Mouse (Mus musculus) MEL (cell line): ENCODE data around the gene Utf1. TPM values are rescaled to one million over a fixed set of nuclear protein-coding genes. Genes with fewer than 3 reads are reported as not detected.
A peak's percentile ranks its signal among the peaks of the same experiment; 100 is the strongest.

Source experiments
- DNase-seq: peaks from one replicate; pipeline ENCODE4 v3.0.0; 2011; ENCODE audit warnings: low read depth, low spot score
- H3K27ac ChIP-seq: 2 replicates; pipeline ENCODE4 v1.5.1; 2012; ENCODE audit warnings: low read depth, mild to moderate bottlenecking, control low read depth, low read length, moderate library complexity; ENCODE audit not compliant: control insufficient read depth
- H3K27me3 ChIP-seq, 2 experiments: fragments of 150-350 bp in 1 of 2; sonication (generic) in 1 of 2; 2 replicates each; pipeline ENCODE4 v1.6.1; 2012; ENCODE audit warnings: low read length in 2 of 2, mild to moderate bottlenecking in 2 of 2, improper control_type of control experiment in 1 of 2, moderate library complexity in 1 of 2; ENCODE audit not compliant: insufficient read depth in 2 of 2, control insufficient read depth in 1 of 2
- H3K36me3 ChIP-seq, 2 experiments: 2 replicates each; pipeline ENCODE4 v1.6.1; 2012 to 2014; ENCODE audit warnings: low read length in 2 of 2, improper control_type of control experiment in 1 of 2, inconsistent platforms in 1 of 2, mild to moderate bottlenecking in 1 of 2; ENCODE audit not compliant: insufficient read depth in 2 of 2, control insufficient read depth in 1 of 2
- H3K4me1 ChIP-seq, 2 experiments: fragments of 150-350 bp in 1 of 2; sonication (generic) in 1 of 2; 2 replicates each; pipeline ENCODE4 v1.6.1; 2012; ENCODE audit warnings: low read length in 2 of 2, improper control_type of control experiment in 1 of 2, mild to moderate bottlenecking in 1 of 2; ENCODE audit not compliant: insufficient read depth in 2 of 2, control insufficient read depth in 1 of 2
- H3K4me3 ChIP-seq, 2 experiments: fragments of 150-350 bp in 1 of 2; sonication (generic) in 1 of 2; 2 replicates each; pipeline ENCODE4 v1.5.1; 2012; ENCODE audit warnings: low read depth in 2 of 2, low read length in 2 of 2, mild to moderate bottlenecking in 2 of 2, moderate library complexity in 2 of 2, control low read depth in 1 of 2, improper control_type of control experiment in 1 of 2; ENCODE audit not compliant: control insufficient read depth in 1 of 2, insufficient read depth in 1 of 2
- H3K79me2 ChIP-seq: 2 replicates; pipeline ENCODE4 v1.6.1; 2012; ENCODE audit warnings: mild to moderate bottlenecking, low read length, moderate library complexity; ENCODE audit not compliant: control insufficient read depth, poor library complexity, insufficient read depth
- H3K9ac ChIP-seq: 2 replicates; pipeline ENCODE4 v1.6.1; 2012; ENCODE audit warnings: low read depth, mild to moderate bottlenecking, control low read depth, low read length, moderate library complexity; ENCODE audit not compliant: control insufficient read depth, poor library complexity, severe bottlenecking
- H3K9me3 ChIP-seq: fragments of 150-350 bp; sonication (generic); replicated peaks from 2 replicates; pipeline ENCODE4 v1.6.1; 2012; ENCODE audit warnings: mild to moderate bottlenecking, low read length, improper control_type of control experiment, moderate library complexity; ENCODE audit not compliant: insufficient read depth
- CTCF ChIP-seq, 3 experiments: IDR thresholded peaks in 2 of 3; conservative IDR thresholded peaks in 1 of 3; 2 replicates each; pipeline ENCODE4 v1.5.1; 2011 to 2012; ENCODE audit warnings: low read length in 3 of 3, low read depth in 2 of 3, mild to moderate bottlenecking in 2 of 3, improper control_type of control experiment in 1 of 3, inconsistent platforms in 1 of 3, mixed read lengths in 1 of 3, moderate library complexity in 1 of 3; ENCODE audit not compliant: control insufficient read depth in 1 of 3, insufficient read depth in 1 of 3, poor library complexity in 1 of 3, severe bottlenecking in 1 of 3
- E2F4 ChIP-seq: IDR thresholded peaks from 2 replicates; pipeline ENCODE4 v1.6.1; 2011; ENCODE audit warnings: low read depth, low read length, improper control_type of control experiment, borderline replicate concordance
- ELF1 ChIP-seq: IDR thresholded peaks from 2 replicates; pipeline ENCODE4 v1.6.1; 2014; ENCODE audit warnings: low read depth, mild to moderate bottlenecking, inconsistent platforms, low read length, improper control_type of control experiment, moderate library complexity
- EP300 ChIP-seq, 2 experiments: IDR thresholded peaks; 2 replicates each; pipeline ENCODE4 v1.6.1; 2011; ENCODE audit warnings: improper control_type of control experiment in 2 of 2, low read length in 2 of 2, low read depth in 1 of 2, mild to moderate bottlenecking in 1 of 2
- ETS1 ChIP-seq: IDR thresholded peaks from 2 replicates; pipeline ENCODE4 v1.6.1; 2012; ENCODE audit warnings: low read depth, mild to moderate bottlenecking, inconsistent platforms, low read length, improper control_type of control experiment, moderate library complexity
- GABPA ChIP-seq: IDR thresholded peaks from 2 replicates; pipeline ENCODE4 v1.6.1; 2012; ENCODE audit warnings: low read depth, mild to moderate bottlenecking, inconsistent platforms, low read length, improper control_type of control experiment, moderate library complexity
- GATA1 ChIP-seq: IDR thresholded peaks from 2 replicates; pipeline ENCODE4 v1.6.1; 2011; ENCODE audit warnings: low read depth, low read length, improper control_type of control experiment
- HCFC1 ChIP-seq: IDR thresholded peaks from 2 replicates; pipeline ENCODE4 v1.6.1; 2012; ENCODE audit warnings: low read depth, mild to moderate bottlenecking, inconsistent platforms, low read length, improper control_type of control experiment, moderate library complexity
- MAFK ChIP-seq: IDR thresholded peaks from 2 replicates; pipeline ENCODE4 v1.6.1; 2011; ENCODE audit warnings: low read depth, mild to moderate bottlenecking, low read length, improper control_type of control experiment, borderline replicate concordance
- MAX ChIP-seq: IDR thresholded peaks from 2 replicates; pipeline ENCODE4 v1.6.1; 2011; ENCODE audit warnings: low read length, improper control_type of control experiment
- MEF2A ChIP-seq: IDR thresholded peaks from 2 replicates; pipeline ENCODE4 v1.6.1; 2014; ENCODE audit warnings: low read depth, mild to moderate bottlenecking, inconsistent platforms, low read length, improper control_type of control experiment; ENCODE audit not compliant: poor library complexity, insufficient replicate concordance, severe bottlenecking; ENCODE audit errors: extremely low read depth
- MXI1 ChIP-seq: IDR thresholded peaks from 2 replicates; pipeline ENCODE4 v1.6.1; 2011; ENCODE audit warnings: mild to moderate bottlenecking, low read depth, low read length, improper control_type of control experiment
- POLR2AphosphoS2 ChIP-seq: IDR thresholded peaks from 2 replicates; pipeline ENCODE4 v1.6.1; 2011; ENCODE audit warnings: low read length, improper control_type of control experiment
- POLR2AphosphoS5 ChIP-seq: IDR thresholded peaks from 2 replicates; pipeline ENCODE4 v1.6.1; 2012; ENCODE audit warnings: low read depth, borderline replicate concordance, mild to moderate bottlenecking, inconsistent platforms, low read length, moderate library complexity, mixed read lengths
- RAD21 ChIP-seq: IDR thresholded peaks from 2 replicates; pipeline ENCODE4 v1.6.1; 2011; ENCODE audit warnings: mild to moderate bottlenecking, low read depth, low read length, improper control_type of control experiment
- RCOR1 ChIP-seq: IDR thresholded peaks from 2 replicates; pipeline ENCODE4 v1.6.1; 2012; ENCODE audit warnings: low read depth, mild to moderate bottlenecking, inconsistent platforms, low read length, improper control_type of control experiment
- SMC3 ChIP-seq: IDR thresholded peaks from 2 replicates; pipeline ENCODE4 v1.6.1; 2011; ENCODE audit warnings: low read depth, low read length, improper control_type of control experiment
- TAL1 ChIP-seq: IDR thresholded peaks from 2 replicates; pipeline ENCODE4 v1.6.1; 2012; ENCODE audit warnings: mild to moderate bottlenecking, inconsistent platforms, low read length, moderate library complexity, mixed read lengths
- TBP ChIP-seq: IDR thresholded peaks from 2 replicates; pipeline ENCODE4 v1.8.0; 2011; ENCODE audit warnings: low read depth, low read length, improper control_type of control experiment
- TCF12 ChIP-seq: IDR thresholded peaks from 2 replicates; pipeline ENCODE4 v1.6.1; 2014; ENCODE audit warnings: low read depth, mild to moderate bottlenecking, inconsistent platforms, low read length, improper control_type of control experiment, moderate library complexity
- UBTF ChIP-seq: IDR thresholded peaks from 2 replicates; pipeline ENCODE4 v1.6.1; 2012; ENCODE audit warnings: low read depth, mild to moderate bottlenecking, inconsistent platforms, low read length, improper control_type of control experiment, moderate library complexity, borderline replicate concordance; ENCODE audit not compliant: insufficient read depth
- USF1 ChIP-seq: IDR thresholded peaks from 2 replicates; pipeline ENCODE4 v1.6.1; 2014; ENCODE audit warnings: low read depth, mild to moderate bottlenecking, inconsistent platforms, low read length, improper control_type of control experiment, moderate library complexity
- ZC3H11A ChIP-seq: IDR thresholded peaks from 2 replicates; pipeline ENCODE4 v1.6.1; 2012; ENCODE audit warnings: low read depth, mild to moderate bottlenecking, inconsistent platforms, low read length, improper control_type of control experiment
- ZNF384 ChIP-seq: IDR thresholded peaks from 2 replicates; pipeline ENCODE4 v1.6.1; 2012; ENCODE audit warnings: low read depth, mild to moderate bottlenecking, inconsistent platforms, low read length, improper control_type of control experiment
- polyA plus RNA-seq, 2 experiments: library from polyadenylated mRNA; stranded (reverse) in 1 of 2; unstranded in 1 of 2; fragments of >175 nt in 1 of 2; fragments of >200 nt in 1 of 2; gene quantifications; 2 replicates each; pipeline versions ENCODE4 v1.2.1 to v1.2.4; 2012; ENCODE audit warnings: low replicate concordance in 2 of 2, low read depth in 1 of 2; ENCODE audit not compliant: insufficient read length in 2 of 2, insufficient read depth in 1 of 2, missing spikeins in 1 of 2
- total RNA-seq: library from RNA; depleted of rRNA; stranded (reverse); fragments of 300-350 nt; gene quantifications from 2 replicates; pipeline ENCODE4 v1.2.3, GENCODE M21; 2012

Utf1 gene
- total and polyA plus RNA-seq, 3 experiments: not detected

DNA sequence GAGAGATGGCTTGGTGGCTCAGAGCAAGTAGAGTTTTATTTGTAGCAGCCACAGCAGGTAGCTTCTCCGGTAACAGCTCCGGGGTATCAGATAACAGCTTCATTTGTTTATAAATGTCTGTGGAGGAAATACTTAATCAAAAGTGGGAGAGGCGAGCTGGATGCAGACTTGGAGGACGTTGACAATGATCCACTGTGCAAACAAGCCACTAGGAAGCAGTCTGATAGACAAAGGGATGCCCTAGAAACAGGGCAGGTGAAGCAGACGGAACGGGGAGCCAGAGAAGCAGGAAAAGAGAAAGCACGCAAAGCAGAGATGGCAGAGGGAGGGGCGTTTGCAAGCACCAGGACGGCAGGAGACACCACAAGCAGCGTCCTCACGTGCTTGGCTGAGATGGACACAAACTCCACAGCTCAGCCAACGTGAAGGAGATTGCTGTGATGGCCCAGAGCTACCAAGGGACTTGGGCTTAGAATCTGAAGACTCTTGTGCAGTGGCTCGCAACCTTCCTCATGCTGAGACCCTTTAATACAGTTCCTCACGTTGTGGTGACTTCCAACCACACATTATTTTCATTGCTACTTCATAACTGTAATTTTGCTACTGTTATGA, 27.8 kb upstream of the Utf1 start:
- no peaks in the 10 kb centered on the region for H3K4me1 ChIP-seq
- DNase-seq: no peak
- no peak overlapping the region for H3K27ac ChIP-seq
- H3K79me2 ChIP-seq: no peaks in the 10 kb centered on the region
- no peak for TF ChIP-seq RAD21
- no peak for TF ChIP-seq MAFK
- TF ChIP-seq MEF2A: no peak
- no peak for TF ChIP-seq UBTF
- no peak for TF ChIP-seq POLR2AphosphoS2
- no peak for TF ChIP-seq TCF12
- no peak for TF ChIP-seq GATA1
- no peak for TF ChIP-seq HCFC1
- TF ChIP-seq TAL1: no peak
- TF ChIP-seq MXI1: no peak
- TF ChIP-seq ELF1: no peak
- TF ChIP-seq ZNF384: no peak
- TF ChIP-seq TBP: no peak
- H3K27me3 ChIP-seq: no peaks in the 10 kb centered on the region
- H3K9me3 ChIP-seq: no peaks in the 10 kb centered on the region
- H3K9ac ChIP-seq: no peak overlapping the region
- no peak overlapping the region for H3K4me3 ChIP-seq
- H3K36me3 ChIP-seq: no peaks in the 10 kb centered on the region

DNA sequence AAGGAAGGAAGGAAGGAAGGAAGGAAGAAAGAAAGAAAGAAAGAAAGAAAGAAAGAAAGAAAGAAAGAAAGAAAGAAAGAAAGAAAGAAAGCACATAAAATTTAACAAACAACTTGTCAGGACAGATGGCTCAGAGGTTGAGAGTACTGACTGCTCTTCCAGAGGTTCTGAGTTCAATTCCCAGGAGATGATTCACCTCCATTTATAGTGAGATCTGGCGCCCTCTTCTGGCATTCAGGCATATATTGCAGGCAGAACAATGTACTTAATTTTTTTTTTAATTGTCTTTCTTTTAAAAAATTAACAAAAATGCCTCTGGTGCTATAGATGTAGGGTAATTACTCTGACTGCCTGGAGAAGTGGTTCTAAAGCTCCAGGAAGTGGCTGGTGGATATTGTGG, 27.2 kb upstream of the Utf1 start:
- no peak overlapping the region for H3K27ac ChIP-seq
- no peak overlapping the region for H3K4me3 ChIP-seq

More for the DNA sequence above, 27.2 kb upstream of the Utf1 start:
- Histone ChIP-seq H3K9ac (no peak overlapping the region), H3K9me3 (no peaks in the 10 kb centered on the region), H3K79me2 (no peaks in the 10 kb centered on the region), H3K36me3 (no peaks in the 10 kb centered on the region), H3K27me3 (no peaks in the 10 kb centered on the region), H3K4me1 (no peaks in the 10 kb centered on the region)
- TF ChIP-seq RAD21 (peak; percentile 23), TBP (no peak), TAL1 (no peak), RCOR1 (no peak), GATA1 (no peak), POLR2AphosphoS5 (no peak), ELF1 (no peak), GABPA (no peak), MEF2A (no peak), ZNF384 (peak; percentile 61), USF1 (no peak), UBTF (no peak), MAX (no peak), MAFK (no peak), MXI1 (no peak), CTCF (IDR thresholded peaks at IDR 0.05 in 2 of 3, conservative IDR thresholded peaks at IDR 0.05 in 1 of 3; ENCODE audit: control insufficient read depth in 1 of 3, insufficient read depth in 1 of 3, low read depth in 2 of 3, low read length in 3 of 3, poor library complexity in 1 of 3, severe bottlenecking in 1 of 3) (peak in 2 of 3 experiments; percentile 35 to 38; a peak in 4 of 6 replicates), ETS1 (no peak), EP300 (IDR thresholded peaks at IDR 0.05; ENCODE audit: low read depth in 1 of 2, low read length in 2 of 2) (no peak), E2F4 (no peak), SMC3 (peak; percentile 32), ZC3H11A (no peak)
- DNase-seq: peak; percentile 19
